Mouse (Mus musculus): ENCODE results near the gene Chka.

The Chka gene

GRCm38 (mm10) chr19:3851502-3851962 is at the start of gene Chka:
Gene Chka, plus strand, starts transcription at chr19:3851773.
- DNase-seq (ENCODE audit: extremely low read depth, low read depth), result peak; percentile 82

GRCm38 (mm10) chr19:3805526-3805925 is 46.0 kb upstream of the Chka start:
- DNase-seq (ENCODE audit: extremely low read depth, low read depth), result no peak

- DNase-seq (ENCODE audit: extremely low read depth, low read depth), result no peak
Measured at GRCm38 (mm10) chr19:3810536-3811233, 40.9 kb upstream of the Chka start.

- DNase-seq (ENCODE audit: extremely low read depth, low read depth), result no peak
Measured at GRCm38 (mm10) chr19:3814461-3814860, 37.1 kb upstream of the Chka start.

DNA sequence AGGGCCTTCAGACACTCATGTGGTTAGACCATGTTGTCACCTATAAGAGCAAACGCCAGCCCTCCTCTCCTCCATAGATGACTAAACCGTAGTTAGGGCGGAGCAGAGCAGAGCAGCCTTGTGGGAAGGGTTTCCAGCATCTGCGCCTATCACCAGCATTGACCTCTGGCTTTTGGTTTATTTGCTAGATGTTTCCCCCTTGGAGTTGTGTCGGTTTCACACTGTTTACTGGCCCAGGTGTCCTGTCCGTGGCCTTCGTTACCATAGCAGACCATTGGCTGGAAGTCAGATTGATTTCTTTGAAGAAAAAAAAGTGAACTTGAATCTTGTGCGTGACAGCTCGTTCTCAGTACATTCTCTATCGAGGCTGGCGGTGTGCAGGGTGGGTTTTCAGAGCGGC is 35.7 kb upstream of the Chka start:
- no peak for DNase-seq (ENCODE audit: extremely low read depth, low read depth)

DNA sequence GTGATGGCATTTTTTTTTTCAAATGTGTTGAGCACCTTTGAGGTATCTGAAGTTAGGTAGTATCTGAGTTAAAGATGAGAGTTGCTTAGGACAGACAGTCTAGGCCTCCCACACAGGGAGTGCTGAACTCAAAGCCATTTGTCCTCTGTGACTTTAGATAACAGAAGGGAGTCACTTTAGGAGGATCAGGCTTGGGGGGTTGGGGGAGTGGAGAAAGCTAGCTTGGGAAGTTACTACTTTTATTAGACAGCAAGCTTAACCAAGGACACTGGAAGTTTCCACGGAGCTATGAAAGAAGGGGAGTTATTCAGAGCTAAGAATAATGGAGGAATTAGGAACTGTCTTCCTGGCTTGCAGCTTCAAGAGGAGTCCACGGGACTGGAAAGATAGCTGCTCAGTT is 32.5 kb upstream of the Chka start:
- DNase-seq (ENCODE audit: extremely low read depth, low read depth), result no peak

DNA sequence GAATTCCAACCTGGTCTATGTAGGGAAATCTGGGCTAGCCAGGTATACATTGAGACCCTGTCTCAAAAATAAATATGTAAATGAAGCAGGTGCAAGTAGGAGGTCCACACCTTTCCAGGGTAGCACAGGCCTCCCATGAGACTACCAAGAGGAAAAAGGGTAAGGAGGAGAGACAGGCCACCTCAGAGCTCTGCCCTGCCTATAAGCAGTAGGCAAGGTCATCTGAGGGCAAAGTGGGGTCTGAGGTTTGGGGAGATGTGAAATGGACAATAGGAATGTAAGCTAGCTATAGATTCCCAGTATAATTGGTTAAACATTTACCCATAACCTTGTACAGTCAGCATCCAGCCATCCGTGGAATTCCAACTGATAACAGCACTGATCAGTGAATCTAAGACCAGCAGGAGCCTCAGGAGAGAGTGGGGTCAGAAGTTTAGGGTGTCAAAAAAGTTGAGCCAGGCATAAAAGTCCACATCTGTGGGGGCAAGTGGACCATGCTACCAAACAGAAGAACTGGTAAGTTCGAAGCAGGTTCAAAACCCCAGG is 31.6 kb upstream of the Chka start:
- DNase-seq (ENCODE audit: extremely low read depth, low read depth), result no peak

GRCm38 (mm10) chr19:3825044-3825443 is 26.5 kb upstream of the Chka start:
- no peak for DNase-seq (ENCODE audit: extremely low read depth, low read depth)

- no peak for DNase-seq (ENCODE audit: extremely low read depth, low read depth)
Measured at GRCm38 (mm10) chr19:3829863-3830262, 21.7 kb upstream of the Chka start.

DNA sequence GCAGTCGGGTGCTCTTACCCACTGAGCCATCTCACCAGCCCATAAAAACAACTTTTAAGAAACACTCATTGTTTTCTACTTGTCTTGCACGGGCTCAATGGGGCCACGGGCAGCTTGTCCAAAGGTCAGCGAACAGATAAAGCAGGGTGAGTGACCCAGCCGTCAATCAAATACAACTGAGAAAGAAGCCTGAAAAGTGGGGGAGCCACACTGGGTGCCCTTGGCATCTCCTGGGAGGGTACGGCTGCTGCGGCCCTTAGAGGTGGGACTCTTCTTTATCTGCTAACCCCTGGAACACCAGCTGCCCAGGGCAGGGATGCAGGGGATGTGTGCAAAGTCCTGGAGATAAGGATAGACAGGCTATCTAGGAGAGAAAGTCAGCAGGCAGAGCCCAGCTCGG is 19.9 kb upstream of the Chka start:
- no peak for DNase-seq (ENCODE audit: extremely low read depth, low read depth)

GRCm38 (mm10) chr19:3832851-3833353 is 18.7 kb upstream of the Chka start:
- DNase-seq (ENCODE audit: extremely low read depth, low read depth), result no peak

DNA sequence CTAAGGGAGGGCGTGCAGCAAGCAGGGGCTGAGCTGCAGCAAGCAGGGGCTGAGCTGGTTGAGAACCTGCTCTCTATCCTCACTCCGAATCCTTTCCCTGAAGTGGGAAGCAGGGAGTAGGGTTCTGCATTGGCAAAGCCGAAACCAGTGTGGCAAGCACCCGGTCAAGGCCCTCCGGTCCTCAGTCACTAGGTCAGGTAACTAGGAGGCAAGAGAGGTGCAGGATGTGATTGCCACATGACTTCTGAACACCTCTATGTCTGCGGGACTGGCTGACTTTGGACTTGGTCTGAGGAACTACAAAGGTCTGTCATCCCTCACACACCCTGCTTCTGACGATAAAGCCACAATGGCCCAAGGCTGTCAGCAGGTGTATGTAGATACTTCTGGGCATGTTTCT is 17.3 kb upstream of the Chka start:
- no peak for DNase-seq (ENCODE audit: extremely low read depth, low read depth)

DNA sequence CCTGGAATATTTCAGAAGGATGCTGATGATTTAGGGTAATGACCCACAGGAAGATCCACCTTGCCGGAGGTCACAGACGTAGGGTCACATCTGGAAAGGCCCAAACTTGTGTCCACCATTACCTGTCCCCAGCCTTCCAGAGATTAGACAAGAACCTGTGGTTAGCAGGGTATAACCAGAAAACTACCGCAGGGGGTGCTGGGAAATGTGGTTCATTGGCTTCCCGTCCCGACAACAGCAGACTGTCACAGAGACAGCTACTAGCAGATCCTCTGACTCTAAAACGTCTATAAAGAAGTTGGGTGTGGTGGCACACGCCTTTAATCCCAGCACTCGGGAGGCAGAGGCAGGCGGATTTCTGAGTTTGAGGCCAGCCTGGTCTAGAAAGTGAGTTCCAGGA is 14.8 kb upstream of the Chka start:
- no peak for DNase-seq (ENCODE audit: extremely low read depth, low read depth)

DNA sequence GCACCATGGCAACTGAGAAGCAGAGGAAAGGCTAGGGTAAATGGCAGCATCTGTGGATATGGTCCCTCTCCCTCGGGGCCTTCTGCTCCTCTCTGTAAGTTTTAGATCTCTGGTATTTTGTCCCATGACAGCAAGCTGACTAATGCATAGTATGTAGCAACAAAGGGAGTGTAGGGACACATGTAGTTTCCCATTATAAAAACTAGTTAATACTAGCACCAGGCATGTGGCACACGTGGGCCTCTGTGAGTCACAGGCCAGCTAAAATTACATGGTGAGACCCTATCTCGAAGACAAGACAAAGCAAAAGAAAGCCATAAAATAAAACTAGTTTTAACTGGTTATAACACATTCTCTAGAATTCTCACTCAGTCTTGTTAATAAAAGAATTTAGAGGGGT is 12.6 kb upstream of the Chka start:
- DNase-seq (ENCODE audit: extremely low read depth, low read depth), result no peak

DNA sequence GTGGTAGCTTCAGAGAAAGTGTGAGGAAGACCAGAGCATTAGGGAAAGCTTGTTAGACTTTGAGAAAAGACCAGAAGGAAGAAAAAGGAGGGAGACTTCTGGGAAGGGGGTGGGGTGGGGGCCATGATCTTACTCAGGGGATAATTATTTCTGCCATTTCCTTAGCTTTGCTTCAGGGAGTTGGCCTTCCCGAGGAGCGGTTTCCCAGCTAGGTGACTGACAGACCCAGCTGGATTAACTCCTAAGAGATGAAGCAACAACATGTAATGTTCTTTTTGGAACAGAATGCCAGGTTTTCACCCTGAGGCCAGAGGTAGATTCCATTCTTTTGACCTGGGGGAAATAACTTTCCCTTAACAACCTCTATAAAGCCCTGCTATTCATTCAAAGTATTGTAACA is 11.9 kb upstream of the Chka start:
- DNase-seq (ENCODE audit: extremely low read depth, low read depth), result no peak

- no peak for DNase-seq (ENCODE audit: extremely low read depth, low read depth)
Measured at GRCm38 (mm10) chr19:3840214-3840651, 11.3 kb upstream of the Chka start.

DNA sequence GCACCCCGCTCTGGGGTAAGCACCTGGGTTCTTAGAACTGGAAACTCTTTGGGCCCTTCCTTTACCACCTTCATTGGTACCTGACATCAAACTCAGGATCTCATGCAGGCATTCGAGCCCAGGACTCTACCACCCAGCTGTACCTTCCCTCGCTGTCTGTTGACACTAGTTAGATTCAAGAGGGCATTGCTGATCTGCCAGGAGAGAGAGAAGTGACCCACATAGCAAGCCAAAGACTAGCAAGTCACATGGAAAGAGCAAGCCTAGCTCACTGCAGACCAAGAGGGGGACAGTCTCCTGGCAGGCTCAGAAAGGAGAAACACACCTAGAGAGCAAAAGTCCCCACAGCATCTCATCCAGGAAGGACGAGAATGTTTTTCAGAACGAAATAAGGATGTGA is 10.9 kb upstream of the Chka start:
- DNase-seq (ENCODE audit: extremely low read depth, low read depth), result no peak

- no peak for DNase-seq (ENCODE audit: extremely low read depth, low read depth)
Measured at GRCm38 (mm10) chr19:3842359-3843148, 9.0 kb upstream of the Chka start.

GRCm38 (mm10) chr19:3843629-3844028 is 7.9 kb upstream of the Chka start:
- DNase-seq (ENCODE audit: extremely low read depth, low read depth), result no peak

- no peak for DNase-seq (ENCODE audit: extremely low read depth, low read depth)
Measured at GRCm38 (mm10) chr19:3844836-3845235, 6.7 kb upstream of the Chka start.

DNA sequence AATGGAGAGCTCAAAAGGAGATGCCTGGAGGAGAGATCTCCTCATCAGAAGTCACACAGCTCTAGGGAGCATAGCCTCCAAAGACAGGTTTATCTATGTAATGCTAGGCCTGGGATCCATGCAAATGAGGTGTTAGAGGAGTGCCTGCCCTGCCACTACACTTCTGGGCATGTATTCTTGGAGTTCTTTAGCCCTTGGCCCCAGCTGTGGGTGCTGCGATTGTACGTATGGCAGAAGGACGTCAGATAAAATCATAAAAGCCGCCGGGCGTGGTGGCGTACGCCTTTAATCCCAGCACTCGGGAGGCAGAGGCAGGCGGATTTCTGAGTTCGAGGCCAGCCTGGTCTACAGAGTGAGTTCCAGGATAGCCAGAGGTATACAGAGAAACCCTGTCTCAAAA is 6.2 kb upstream of the Chka start:
- DNase-seq (ENCODE audit: extremely low read depth, low read depth), result no peak

DNA sequence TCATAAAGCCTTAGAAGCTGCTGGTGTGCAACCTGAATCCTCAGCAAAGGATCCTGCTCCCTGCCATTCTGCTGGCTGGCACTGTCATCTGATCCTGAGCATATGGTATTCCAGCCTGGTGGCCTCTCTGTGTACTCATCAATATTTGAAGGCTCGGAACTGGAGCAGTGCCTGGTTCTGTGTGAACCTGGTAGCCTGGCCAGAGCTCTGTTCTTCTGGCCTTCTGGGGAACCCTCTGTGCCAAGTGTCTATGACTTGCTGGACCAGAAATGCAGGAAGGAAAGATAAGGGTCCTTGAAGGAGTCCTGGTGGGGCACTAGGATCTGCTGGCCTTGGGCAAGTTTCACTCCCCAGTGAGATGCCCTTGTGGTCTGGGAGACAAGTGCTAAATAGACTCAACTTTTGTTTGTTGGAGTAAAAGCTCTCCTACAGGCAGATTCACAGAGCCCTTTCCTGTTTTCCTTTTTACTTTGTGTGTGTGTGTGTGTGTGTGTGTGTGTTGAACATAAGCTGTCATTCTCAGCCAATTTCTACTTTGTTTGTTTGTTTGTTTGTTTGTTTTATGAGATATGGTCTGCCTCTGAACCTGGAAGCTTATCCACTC is 5.7 kb upstream of the Chka start:
- DNase-seq (ENCODE audit: extremely low read depth, low read depth), result no peak

Data from MEL-GATA-1-ER (cell line).